Mouse (Mus musculus) adrenal gland, adult (tissue): ENCODE results near the gene Actl10.

Experiments
- DNase-seq, 2 experiments: peaks; one replicate each; pipeline ENCODE4 v3.0.0; 2022 to 2023; ENCODE audit warnings: low spot score in 1 of 2; ENCODE audit not compliant: inconsistent age in 2 of 2

Gene Actl10

DNA sequence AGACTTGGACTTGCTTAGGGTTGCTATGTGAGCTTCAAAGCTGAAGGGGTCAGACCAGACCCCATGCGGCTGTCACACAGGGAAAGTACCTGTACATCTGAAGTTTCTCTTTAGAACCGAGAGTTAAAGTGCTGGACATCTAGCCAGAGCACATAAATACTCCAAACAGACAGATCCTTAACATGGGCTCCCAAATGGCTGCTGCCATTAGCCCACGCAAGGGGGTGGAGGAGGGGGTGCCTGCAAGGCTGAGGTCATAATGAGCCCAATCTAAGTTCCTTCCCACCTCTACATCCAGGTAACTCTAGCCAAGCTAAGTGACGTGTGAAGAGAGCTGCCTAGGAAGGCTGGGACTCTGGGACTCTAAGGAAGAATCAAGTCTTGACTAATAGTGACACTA, at the start of gene Actl10:
Gene Actl10, plus strand, starts transcription at position 301 of the 400 bp plus-strand sequence.
- DNase-seq = no peak

DNA sequence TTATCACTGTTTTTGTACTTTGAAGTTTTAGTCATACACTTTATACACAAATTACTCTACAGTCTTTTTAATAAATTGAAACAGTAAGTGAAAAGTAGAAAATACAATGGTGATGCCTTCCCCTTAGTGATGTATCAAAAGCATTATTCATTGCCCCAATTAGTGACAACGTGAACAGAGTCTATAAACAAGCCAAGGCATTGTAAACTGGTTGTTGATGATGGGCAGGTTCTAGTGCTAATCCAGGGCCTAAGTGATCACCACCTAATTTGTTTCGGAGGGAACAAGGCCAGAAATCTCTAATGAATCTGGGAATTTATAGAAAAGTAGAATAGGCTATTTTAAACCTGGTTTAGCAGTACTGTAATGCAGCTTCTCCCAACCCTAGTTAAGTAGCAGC, 44.5 kb upstream of the Actl10 start:
- DNase-seq = no peak

DNA sequence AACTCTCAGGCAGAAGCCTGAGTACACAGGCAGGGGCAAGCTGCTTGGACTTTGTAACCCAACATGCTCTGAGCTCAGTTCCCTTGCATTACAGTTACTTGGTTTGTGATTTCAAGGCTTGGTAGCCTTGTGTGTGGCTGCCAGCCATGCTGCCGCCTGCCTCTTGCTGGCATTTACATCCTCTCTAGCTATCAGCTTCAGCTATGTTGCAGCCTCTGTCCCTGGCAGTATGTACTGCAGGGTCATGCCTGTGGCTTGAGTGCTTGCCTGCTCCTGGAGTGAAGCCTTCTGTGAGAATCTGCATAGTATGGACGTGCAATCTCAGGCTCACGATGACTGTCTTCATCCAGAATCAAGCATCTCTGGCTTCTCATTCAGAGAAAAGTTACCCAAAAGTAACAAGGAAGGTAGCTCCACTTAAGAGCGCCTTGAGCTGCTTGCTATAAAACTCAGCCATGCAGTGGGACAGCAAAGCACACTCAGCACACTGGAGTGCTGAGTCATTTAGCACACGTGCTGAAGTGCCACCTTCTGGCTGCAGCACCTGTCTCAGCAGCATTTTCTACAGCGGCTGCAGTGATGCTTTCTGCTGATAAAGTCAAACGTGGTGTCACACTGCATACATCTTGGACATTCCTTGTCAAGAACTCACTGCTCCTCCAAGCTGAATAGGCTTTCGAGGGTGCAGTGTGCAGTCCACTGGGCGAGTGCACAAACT, 43.9 kb upstream of the Actl10 start:
- DNase-seq = peak; percentile 55 to 80

DNA sequence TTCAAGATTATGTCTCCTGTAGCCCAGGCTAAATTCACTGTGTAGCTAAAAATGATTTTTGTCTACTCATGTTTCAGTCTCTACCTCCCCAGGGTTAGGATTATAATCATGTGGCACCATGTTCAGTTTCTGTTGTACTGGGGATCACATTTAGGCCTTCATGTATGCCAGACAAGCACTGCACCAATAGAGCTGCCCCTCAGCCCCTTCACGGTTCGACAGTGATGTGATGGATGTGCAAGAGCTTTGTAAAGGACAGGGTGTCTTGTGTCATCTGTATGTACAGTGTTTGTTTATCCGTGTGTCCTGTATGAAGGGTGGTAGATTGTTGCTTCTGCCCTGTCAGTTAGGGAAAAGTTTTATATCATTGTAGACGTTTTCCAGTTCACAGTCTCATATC, 43.1 kb upstream of the Actl10 start:
- DNase-seq = peak in 1 of 2 experiments; percentile 54

DNA sequence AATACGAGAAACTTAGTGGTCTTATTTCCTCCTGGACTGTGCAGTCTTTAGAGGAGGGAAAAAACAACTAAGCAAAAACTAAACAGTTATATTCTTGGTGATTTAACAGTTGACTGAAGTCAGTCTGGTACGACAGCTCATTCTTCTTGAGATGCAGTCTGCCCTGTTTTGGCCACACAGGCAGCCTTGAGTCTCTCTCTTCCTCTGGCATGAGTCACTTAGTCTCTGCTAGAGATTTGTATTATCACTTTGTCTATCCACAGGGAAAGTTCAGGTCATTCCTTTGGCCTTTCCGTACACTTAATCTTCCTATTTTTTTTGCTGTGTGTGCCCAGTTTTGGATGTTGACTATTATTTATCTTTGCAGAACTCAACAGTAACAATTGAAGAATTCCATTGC, 41.4 kb upstream of the Actl10 start:
- peak; percentile 69 to 89 for DNase-seq

DNA sequence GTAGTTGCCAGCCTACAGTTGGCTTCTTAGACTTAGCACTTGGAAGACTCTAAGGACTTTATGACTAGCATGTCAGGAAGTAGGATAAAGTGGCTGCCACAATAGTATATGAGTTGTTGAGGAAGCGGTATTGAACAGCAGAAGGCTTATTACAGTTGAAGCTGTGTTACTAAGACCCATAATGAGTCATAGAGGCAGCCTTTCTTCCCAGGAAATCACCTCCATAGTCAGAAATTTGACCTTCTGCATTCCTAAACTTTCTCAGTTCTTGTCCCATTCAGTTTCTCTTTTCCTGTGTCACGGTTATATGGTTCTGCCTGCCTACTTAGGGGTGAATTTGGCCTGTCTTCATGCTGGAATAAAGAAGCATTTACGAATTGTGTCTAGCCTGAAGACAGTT, 34.6 kb upstream of the Actl10 start:
- peak in 1 of 2 experiments; percentile 66 for DNase-seq

DNA sequence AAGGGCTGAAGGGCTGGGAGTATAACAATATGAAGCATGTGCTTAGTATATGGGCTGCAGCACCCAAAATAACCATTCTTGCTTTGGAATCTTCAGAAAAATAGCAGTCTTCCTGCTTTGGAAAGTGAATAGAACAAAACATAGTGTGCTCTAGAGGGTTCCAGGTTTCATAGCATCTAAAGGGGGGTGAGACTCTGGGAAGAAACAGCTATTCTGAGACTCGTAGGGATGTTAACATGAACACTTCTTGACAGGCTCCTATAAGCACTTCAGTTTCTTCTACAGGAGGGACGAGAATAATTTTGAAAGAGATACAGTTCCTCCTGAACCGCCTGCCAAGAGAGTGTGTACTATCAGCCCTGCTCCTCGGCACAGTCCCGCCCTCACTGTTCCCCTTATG, 34.2 kb upstream of the Actl10 start:
- DNase-seq = no peak

- peak in 1 of 2 experiments; percentile 25 for DNase-seq
These were observed 30.1 kb upstream of the Actl10 start for GRCm38 (mm10) chr2:154521449-154521848.

- DNase-seq = peak in 1 of 2 experiments; percentile 28
These were observed 29.2 kb upstream of the Actl10 start for GRCm38 (mm10) chr2:154522334-154522733.

DNA sequence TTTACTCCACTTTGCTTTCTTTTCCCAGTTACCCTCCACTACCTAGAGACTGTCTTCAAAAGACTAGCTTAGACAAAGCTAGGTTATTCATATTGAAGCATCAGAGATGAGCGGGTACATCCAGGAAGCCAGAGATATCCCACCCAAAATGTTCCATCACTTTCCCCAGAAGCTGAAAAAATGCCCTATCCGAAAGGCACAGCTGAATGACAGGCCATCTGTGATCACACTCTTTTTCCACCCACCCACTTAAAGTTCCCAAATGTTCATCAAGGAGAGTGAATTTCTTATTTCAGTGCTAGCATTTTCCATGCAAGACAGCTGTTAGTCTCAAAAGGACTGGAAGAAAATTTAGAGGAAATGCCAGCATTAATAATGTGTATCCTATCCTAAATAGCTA, 26.3 kb upstream of the Actl10 start:
- DNase-seq = no peak

- peak in 1 of 2 experiments; percentile 18 for DNase-seq
These were observed 25.0 kb upstream of the Actl10 start for GRCm38 (mm10) chr2:154526531-154526930.

GRCm38 (mm10) chr2:154532888-154533287, 18.7 kb upstream of the Actl10 start:
- no peak for DNase-seq

- peak in 1 of 2 experiments; percentile 24 for DNase-seq
These were observed 16.8 kb upstream of the Actl10 start for GRCm38 (mm10) chr2:154534704-154535270.

GRCm38 (mm10) chr2:154538310-154538709, 13.3 kb upstream of the Actl10 start:
- peak in 1 of 2 experiments; percentile 49 for DNase-seq

- no peak for DNase-seq
These were observed 12.9 kb upstream of the Actl10 start for GRCm38 (mm10) chr2:154538710-154539109.

DNA sequence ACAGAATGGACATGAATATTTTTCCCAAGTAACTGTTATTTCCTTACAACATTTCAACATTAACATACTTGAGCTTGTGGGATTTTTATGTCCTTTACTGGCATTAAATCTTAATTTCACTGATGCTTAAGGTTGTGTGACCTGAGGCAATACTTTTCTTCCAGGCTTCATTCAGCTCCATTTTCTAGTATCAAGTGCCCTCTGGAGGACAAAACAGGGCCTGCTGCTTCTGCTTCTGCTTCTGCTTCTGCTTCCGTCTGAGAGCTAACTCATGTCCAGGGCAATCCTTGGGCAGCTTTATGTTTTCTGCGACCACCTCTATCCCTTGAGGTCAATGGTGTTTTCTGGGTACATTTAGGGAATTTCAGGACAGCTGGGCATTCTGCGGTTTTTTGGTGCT, 11.9 kb upstream of the Actl10 start:
- DNase-seq = peak; percentile 33 to 78

DNA sequence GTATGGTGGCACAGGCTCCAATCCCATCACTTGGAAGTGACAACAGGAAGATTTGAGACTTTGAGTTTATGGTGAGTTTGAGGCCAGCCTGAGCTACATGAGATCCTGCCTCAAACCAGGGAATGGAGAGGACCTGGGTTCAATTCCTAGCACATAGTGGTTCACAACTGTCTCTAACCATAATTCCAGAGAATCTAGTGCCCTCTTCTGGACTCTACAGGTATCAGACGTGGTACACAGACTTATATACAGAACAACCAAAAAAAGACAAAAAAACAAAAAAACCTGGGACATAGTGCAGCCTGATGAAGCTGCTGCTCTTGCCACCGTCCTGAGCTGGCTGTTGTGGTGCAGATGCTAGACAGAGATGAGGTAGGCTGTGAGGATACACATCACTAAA, 9.9 kb upstream of the Actl10 start:
- DNase-seq = no peak

GRCm38 (mm10) chr2:154543567-154544347, 7.8 kb upstream of the Actl10 start:
- DNase-seq = peak in 1 of 2 experiments; percentile 57

- no peak for DNase-seq
These were observed 4.9 kb upstream of the Actl10 start, which contains the start of gene 1700003F12Rik for GRCm38 (mm10) chr2:154546711-154547110. Gene 1700003F12Rik (plus strand): TSS chr2:154547085.

DNA sequence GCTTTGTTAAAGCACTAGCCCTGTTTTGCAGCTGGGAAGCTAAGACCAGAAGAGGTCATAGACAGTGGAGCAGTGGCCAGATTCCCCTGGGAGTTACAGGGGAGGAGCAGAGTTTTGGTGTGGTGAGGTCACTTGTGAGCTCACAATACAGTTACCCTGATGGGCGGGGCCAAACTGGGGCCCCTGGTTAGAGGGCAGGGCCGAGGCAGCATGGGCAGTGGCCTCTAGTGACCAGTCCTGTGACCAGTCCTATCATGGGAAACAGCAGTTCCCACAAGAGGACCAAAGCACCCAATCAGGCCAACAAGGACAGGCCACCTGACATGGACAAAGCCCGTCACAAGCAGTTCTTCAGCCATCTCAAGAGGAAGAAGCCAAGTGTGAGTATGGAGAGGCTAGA, 2.9 kb upstream of the Actl10 start:
- peak in 1 of 2 experiments; percentile 56 for DNase-seq

GRCm38 (mm10) chr2:154549127-154549885, 2.3 kb upstream of the Actl10 start:
- DNase-seq = peak; percentile 80 to 85
